In genomic region chr19:25062857-25063240, GRCm38 (mm10) we compare ENCODE assay signal across 19 mouse cellular contexts.
"Had no signal": no experiment of that assay in that cellular context is flagged by ENCODE, and none has a peak within 500 bp of the region (broad histone marks: within the 10 kb centered on the region; RNA-seq: fewer than 3 reads in every experiment).

No protein-coding gene starts in this region.

- H3K27ac ChIP-seq: midbrain, embryonic 10.5 days; midbrain, embryonic 12.5 days; neural tube, embryonic 13.5 days; neural tube, embryonic 15.5 days; stomach, embryonic 15.5 days; stomach, postnatal 0 days had no signal

- DNase-seq: lung, adult 18-20 months; lung, embryonic 14.5 days; lung, postnatal 10 days; lung, postnatal 4 days; midbrain, embryonic 14.5 days; retina, postnatal 1 day; right cerebral cortex, adult 18-20 months; right cerebral cortex, postnatal 25 days; thymus, adult 2 months; thymus, postnatal 25 days; thymus, postnatal 4 days had no signal

- H3K36me3 ChIP-seq: midbrain, embryonic 10.5 days; midbrain, embryonic 12.5 days; neural tube, embryonic 13.5 days; neural tube, embryonic 15.5 days; stomach, embryonic 15.5 days had no signal

- H3K9ac ChIP-seq: lung, embryonic 14.5 days; midbrain, embryonic 12.5 days; neural tube, embryonic 13.5 days; neural tube, embryonic 15.5 days; stomach, embryonic 15.5 days had no signal

- H3K4me2 ChIP-seq: lung, embryonic 14.5 days; midbrain, embryonic 12.5 days; neural tube, embryonic 13.5 days; neural tube, embryonic 15.5 days; stomach, embryonic 15.5 days had no signal

- ATAC-seq: midbrain, embryonic 16.5 days had no signal

- H3K27me3 ChIP-seq: neural tube, embryonic 13.5 days; neural tube, embryonic 15.5 days; stomach, embryonic 15.5 days had no signal

- H3K9me3 ChIP-seq: midbrain, embryonic 10.5 days; midbrain, embryonic 12.5 days; neural tube, embryonic 13.5 days; neural tube, embryonic 15.5 days; stomach, embryonic 15.5 days had no signal

- H3K4me3 ChIP-seq: midbrain, embryonic 10.5 days; midbrain, embryonic 12.5 days; myocyte; neural tube, embryonic 13.5 days; neural tube, embryonic 15.5 days; stomach, embryonic 15.5 days had no signal
